Mouse (Mus musculus) inflammation-experienced regulatory T-cells, adult 6 months (primary cell): ENCODE measurements around the gene Dlk2. TPM values are rescaled to one million over a fixed set of nuclear protein-coding genes. Genes with fewer than 3 reads are reported as not detected.

Experiments used
- ATAC-seq: one replicate; pipeline ENCODE4 v1.8.0; 2017
- polyA plus RNA-seq, 3 experiments: library from polyadenylated mRNA; unstranded; fragments of 100-300 nt; shearing (Covaris generic); gene quantifications; one replicate each; pipeline ENCODE4 v1.2.1; 2017

Gene Dlk2
- polyA plus RNA-seq: not detected

DNA sequence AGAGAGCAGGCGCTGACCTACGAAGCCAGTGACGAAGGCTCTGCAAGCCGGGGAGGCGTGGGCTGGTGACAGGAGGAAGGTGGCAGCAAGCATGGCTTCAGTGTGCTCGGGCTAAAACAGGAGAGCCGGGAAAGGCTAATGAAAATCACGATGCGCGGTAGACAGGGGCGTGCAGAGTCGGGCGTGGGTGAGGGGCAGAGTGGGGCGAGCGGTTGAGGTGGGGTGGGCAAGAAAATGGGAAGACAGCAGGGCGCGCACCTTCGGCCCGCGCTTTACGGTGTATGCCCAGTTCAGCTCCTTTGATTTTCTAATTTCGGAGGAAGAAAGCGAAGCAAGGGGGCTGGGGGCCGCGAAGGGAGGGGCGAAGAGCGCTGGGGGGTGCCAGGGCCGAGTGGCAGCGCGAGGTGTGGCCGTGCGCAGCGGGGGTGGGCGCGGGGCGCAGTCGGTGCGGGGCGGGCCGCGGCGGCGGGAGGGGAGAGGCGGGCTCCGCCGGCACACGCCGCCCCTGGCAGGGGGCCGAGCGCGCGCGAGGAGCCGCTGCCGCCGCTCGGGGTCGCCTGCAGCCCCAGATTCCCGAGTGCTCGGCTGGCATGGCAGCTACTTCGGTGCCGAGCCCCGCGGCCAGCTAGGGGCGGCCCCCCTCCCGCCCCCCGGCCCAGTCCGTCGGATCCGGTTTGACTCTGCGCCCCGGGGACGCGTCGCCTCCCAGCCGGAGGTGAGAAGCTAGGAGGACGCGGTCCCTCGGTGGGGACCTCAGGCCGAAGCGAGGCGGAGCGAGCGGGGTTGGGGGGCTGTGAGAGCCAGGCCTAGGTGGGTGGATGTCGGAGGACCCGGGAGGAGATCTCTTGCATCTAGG is at the start of gene Dlk2:
TSS of gene Dlk2 (plus strand) at position 58 of the 856 bp plus-strand sequence.
- no peak for ATAC-seq

DNA sequence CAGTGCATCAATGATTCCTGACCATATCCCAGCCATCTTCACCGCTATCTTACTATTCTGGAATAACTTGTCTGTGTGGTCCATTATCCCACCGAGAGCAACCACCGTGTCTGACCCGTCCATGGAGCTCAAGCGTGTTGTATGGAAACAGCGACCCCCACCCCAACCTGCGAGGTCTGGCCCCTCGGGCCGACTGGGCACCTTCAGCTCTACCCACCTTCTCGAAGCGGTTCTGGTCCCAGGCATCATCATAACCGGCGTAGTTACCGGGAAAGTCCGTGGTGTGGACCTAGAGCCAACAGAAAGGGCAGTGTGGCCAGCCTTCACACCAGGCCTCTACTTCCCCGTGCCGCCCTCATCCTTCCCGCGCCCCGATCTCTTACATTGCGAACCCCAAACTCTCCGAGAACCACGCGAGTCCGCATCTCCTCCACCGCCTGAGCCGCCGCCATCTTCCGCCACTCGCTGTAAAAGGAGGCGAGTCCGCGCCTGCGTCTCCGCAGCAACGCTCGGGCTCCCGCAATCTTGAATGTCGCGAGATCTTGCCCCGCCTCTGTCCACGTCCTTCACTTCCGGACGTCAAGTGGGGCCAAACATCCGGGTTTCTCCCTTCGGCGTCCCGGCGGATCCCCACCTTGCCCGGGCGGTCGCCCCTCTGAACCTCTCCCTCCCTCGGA is 49.6 kb upstream of the Dlk2 start, which contains the start of the genes Polr1c and Yipf3:
TSS of gene Polr1c (minus strand) at position 543 of the 677 bp plus-strand sequence.
TSS of gene Yipf3 (plus strand) at position 569 of the 677 bp plus-strand sequence.
- ATAC-seq: peak; percentile 96

- peak; percentile 25 for ATAC-seq
These were observed 49.1 kb upstream of the Dlk2 start for GRCm38 (mm10) chr17:46248189-46248522.

DNA sequence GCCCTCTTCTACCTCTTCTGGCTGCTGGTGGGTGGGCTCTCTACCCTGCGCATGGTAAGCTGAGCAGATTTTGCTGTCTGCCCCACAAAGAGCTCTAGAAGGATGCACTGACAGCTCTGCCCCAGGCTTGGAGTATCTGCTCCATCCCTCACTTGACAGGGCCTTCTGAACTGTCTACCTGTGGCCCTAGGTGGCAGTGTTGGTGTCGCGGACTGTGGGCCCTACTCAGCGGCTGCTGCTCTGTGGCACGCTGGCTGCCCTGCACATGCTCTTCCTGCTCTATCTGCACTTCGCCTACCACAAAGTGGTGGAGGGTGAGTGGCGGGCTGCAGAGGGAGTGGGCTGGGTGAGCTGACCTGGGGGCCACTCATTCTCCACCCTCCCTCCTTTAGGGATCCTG is 46.0 kb upstream of the Dlk2 start:
- ATAC-seq: no peak

GRCm38 (mm10) chr17:46252571-46253451 is 44.4 kb upstream of the Dlk2 start:
- no peak for ATAC-seq

DNA sequence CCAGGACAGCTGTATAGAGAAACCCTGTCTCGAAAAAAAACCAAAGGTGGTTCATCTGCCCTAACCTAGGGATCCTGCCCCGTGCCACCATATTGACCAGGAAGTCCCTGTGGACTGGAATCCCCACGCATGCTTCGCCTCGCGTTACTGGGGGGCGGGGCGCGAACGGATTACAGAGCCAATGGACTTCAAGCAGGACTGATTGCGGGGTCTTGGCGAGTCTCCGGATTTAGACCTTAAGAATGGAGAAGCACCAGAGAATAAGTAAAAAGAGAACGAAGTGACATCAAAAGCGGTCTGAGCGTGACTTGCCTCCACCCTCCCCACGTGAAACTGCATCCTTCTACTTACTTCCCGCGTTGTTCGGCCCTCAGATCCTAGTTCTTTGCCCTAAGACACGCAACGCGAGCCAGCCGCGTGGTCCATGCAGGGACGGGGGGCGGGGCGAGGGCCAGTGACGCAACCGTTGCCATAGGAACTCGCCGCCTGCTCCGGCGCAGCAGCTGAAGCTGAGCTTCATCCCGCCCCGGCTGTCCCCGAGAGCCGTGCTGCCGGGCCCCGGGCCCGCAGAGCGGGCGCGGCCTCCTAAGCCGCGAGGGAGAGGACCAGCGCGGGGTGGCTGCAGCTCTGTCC is 43.7 kb upstream of the Dlk2 start, which contains the start of gene Lrrc73:
TSS of gene Lrrc73 (plus strand) at position 80 of the 633 bp plus-strand sequence.
- ATAC-seq: peak; percentile 89

DNA sequence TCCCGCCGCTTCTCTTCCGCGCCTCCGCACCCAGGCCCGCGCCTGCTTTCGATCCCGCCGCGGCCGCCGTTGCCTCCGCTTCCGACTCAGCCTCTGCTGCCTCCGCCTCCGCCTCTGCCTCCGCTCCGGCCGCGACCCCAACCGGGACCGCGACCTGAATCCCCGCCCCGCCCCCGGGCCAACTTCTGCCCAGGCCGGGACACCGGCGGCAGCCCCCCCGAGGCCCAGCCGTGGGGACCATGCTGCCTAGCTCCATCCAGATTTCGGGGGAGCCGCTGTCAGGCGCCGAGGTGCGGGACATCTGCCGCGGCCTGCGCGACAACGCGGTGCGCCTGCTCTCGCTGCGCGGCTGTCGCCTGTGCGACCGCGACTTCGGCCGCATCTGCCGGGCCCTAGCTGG is 43.1 kb upstream of the Dlk2 start:
- peak; percentile 15 for ATAC-seq

- ATAC-seq: no peak
These were observed 42.1 kb upstream of the Dlk2 start for GRCm38 (mm10) chr17:46255147-46255546.

- ATAC-seq: no peak
These were observed 38.8 kb upstream of the Dlk2 start for GRCm38 (mm10) chr17:46258279-46259053.

GRCm38 (mm10) chr17:46259675-46260074 is 37.5 kb upstream of the Dlk2 start:
- ATAC-seq: no peak

DNA sequence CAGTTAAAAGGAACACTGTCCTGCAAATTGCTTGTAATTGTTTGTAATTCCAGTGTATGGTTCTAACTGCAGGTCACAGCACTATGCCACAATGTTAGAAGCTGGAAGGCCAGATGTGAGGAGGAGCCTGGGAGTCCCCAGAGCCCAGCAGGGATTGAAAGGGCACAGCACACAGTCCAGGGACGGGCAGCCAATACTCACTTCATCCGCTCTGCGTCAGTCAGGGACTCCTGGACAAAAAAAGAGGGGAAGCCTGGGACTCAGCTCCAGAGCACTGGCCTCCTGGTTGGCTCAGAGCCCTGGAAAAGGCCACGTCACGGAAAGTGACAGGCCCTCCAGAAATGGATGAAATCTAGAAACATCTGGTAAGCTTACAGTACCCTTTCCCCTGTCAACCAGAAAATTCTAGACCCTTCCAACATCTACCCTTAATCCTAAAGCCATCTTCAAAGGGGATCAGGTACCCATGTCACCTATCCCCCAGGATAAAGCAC is 35.0 kb upstream of the Dlk2 start:
- ATAC-seq: no peak

DNA sequence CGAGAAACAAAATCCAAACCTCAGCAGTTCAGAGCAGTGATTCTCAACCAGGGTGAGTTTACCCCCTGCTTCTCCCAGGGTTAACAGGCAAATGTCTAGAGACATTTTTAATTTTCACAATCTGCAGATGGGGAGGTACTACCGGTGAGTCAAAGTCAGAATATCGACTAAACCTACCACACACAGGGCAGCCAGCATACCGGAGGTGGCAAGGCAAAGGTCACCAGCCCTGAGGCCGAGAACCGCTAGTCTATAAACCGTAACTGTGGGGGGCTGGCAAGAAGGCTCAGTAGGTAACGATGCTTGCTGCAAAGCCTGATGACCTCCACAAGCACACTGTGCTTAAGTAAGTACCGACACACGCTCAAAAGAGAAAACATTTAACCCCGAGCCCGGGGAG is 31.7 kb upstream of the Dlk2 start:
- ATAC-seq: no peak

DNA sequence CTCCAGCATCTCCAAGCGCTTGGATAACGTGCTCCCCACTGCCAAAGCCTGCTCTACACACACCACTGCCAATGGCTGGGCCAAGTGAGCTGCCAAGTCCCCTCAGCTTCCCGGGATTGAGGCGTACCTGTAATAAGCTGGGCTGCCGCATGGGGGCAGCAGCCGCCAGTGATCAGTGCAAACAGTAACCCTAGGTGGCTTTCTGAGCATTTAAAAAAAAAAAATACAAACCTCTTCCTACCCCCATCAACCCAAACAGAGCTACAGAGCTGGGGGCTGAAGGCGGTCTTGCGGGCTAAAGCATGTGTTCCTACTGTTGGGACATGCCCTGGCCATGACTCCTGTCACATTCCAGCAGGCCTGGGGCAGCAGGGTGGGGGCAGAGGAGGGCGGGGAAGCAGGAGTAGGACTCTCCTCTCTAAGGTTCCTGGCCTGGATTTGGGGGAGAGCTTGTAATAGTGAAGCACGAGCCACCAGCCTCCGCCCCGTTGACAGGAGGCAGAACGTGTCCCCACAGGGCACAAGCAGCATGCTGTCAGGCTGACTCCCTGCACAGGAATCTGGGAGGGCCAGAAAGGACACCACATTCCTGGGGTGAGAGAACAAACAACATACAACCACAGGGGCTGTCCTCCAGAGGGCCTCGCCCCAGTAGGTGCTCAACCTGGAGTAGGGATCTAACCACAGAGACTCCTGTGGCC is 31.2 kb upstream of the Dlk2 start:
- peak; percentile 73 for ATAC-seq

GRCm38 (mm10) chr17:46266986-46267385 is 30.2 kb upstream of the Dlk2 start:
- ATAC-seq: no peak

GRCm38 (mm10) chr17:46267511-46267910 is 29.7 kb upstream of the Dlk2 start:
- ATAC-seq: no peak

DNA sequence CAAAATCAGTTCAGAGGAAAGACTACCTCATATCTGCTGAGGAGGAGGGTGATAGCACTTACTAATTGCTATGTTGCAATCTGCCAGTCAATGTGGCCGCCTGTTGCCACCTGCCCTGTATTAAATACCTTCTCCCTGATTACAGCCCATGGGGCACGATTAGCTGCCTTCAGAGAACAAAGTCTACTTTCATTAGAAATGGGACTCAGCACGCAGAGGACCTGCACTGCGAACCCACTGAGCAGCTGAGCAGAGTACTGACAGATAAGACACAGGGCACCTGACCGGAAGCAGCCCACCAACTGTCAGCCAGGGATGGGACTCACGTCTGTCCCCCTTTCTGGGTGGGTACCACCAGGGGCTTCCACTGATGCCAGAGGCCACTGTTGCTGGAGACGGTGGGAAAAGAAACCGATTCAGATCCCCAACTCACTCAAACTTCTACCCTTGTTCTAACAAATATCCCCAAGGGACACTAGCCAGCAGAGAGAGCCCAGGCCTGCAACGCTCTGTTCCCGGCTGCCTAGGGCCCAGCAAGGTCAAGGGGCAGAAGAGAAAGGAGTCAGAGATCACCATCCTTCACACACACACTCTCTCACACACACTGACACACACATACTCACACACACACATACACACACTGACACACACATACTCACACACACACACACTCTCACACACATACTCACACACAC is 29.0 kb upstream of the Dlk2 start:
- no peak for ATAC-seq

- no peak for ATAC-seq
These were observed 27.3 kb upstream of the Dlk2 start for GRCm38 (mm10) chr17:46269771-46270534.

DNA sequence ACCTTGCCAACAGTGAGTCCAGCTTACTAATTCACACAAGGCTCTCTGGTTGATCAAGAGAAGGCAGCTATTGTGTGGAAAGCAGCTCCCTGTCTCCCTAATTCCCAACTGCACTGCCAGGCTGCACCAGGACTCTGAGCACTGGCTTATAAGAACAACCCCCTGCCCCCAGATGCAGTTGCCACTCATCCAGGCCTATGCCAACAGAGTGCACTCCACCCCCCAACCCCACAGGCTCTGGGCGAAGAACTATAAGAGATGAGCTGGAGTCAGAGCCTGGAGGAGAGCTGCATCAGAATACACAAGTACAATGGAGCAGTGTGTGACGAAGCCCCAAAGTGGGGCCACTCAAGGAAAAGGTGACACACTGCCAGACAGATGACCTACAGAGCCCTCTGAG is 25.2 kb upstream of the Dlk2 start:
- ATAC-seq: no peak

GRCm38 (mm10) chr17:46272675-46273074 is 24.5 kb upstream of the Dlk2 start:
- no peak for ATAC-seq
